Mouse (Mus musculus): ENCODE data around the gene Tlr4. TPM values are rescaled to one million over a fixed set of nuclear protein-coding genes. Genes with fewer than 3 reads are reported as not detected.

Gene Tlr4
- polyA plus RNA-seq, 1 experiment from 2014 or later: 0.47 TPM

GRCm38 (mm10) chr4:66881496-66881895, 54.1 kb downstream of the Tlr4 start:
- no peak overlapping the region for H3K4me3 ChIP-seq (ENCODE audit: low read depth, low read length)
- no peak for ATAC-seq (ENCODE audit: low read depth)

GRCm38 (mm10) chr4:66883264-66883663, 55.9 kb downstream of the Tlr4 start:
- Histone ChIP-seq H3K4me3 (ENCODE audit: low read depth, low read length) (no peak overlapping the region), H3K9ac (replicated peaks; ENCODE audit: low read depth, low read length) (no peak overlapping the region), H3K4me1 (ENCODE audit: control insufficient read depth, insufficient read depth, low read length) (no peaks in the 10 kb centered on the region), H3K27me3 (ENCODE audit: control insufficient read depth, insufficient read depth, low read length) (no peaks in the 10 kb centered on the region), H3K9me3 (ENCODE audit: control insufficient read depth, low read length) (no peaks in the 10 kb centered on the region), H3K36me3 (ENCODE audit: control insufficient read depth, insufficient read depth, low read length) (no peaks in the 10 kb centered on the region), H3K4me2 (ENCODE audit: low read depth, low read length) (no peak overlapping the region), H3K27ac (ENCODE audit: low read depth, low read length) (no peak overlapping the region)
- no peak for ATAC-seq (ENCODE audit: low read depth)
- WGBS: 91% methylated on average over 5 of the region's 5 CpGs

More at GRCm38 (mm10) chr4:66881496-66881895, 54.1 kb downstream of the Tlr4 start:
- WGBS: 93% methylated on average over 1 of the region's 1 CpGs
- Histone ChIP-seq H3K9me3 (ENCODE audit: control insufficient read depth, low read length) (no peaks in the 10 kb centered on the region), H3K36me3 (ENCODE audit: control insufficient read depth, insufficient read depth, low read length) (no peaks in the 10 kb centered on the region), H3K27me3 (ENCODE audit: control insufficient read depth, insufficient read depth, low read length) (no peaks in the 10 kb centered on the region), H3K9ac (replicated peaks; ENCODE audit: low read depth, low read length) (no peak overlapping the region), H3K4me2 (ENCODE audit: low read depth, low read length) (no peak overlapping the region), H3K4me1 (ENCODE audit: control insufficient read depth, insufficient read depth, low read length) (no peaks in the 10 kb centered on the region), H3K27ac (ENCODE audit: low read depth, low read length) (no peak overlapping the region)

- no peak for ATAC-seq (ENCODE audit: low read depth)
- Histone ChIP-seq H3K9ac (replicated peaks; ENCODE audit: low read depth, low read length) (no peak overlapping the region), H3K4me3 (ENCODE audit: low read depth, low read length) (no peak overlapping the region), H3K27me3 (ENCODE audit: control insufficient read depth, insufficient read depth, low read length) (no peaks in the 10 kb centered on the region), H3K4me1 (ENCODE audit: control insufficient read depth, insufficient read depth, low read length) (no peaks in the 10 kb centered on the region), H3K4me2 (ENCODE audit: low read depth, low read length) (no peak overlapping the region), H3K36me3 (ENCODE audit: control insufficient read depth, insufficient read depth, low read length) (no peaks in the 10 kb centered on the region), H3K27ac (ENCODE audit: low read depth, low read length) (no peak overlapping the region), H3K9me3 (ENCODE audit: control insufficient read depth, low read length) (no peaks in the 10 kb centered on the region)
- WGBS: 65% methylated on average over 2 of the region's 2 CpGs
These were observed 67.2 kb downstream of the Tlr4 start for GRCm38 (mm10) chr4:66894547-66894946.

GRCm38 (mm10) chr4:66894981-66895380, 67.6 kb downstream of the Tlr4 start:
- Histone ChIP-seq H3K4me3 (ENCODE audit: low read depth, low read length) (no peak overlapping the region), H3K9me3 (ENCODE audit: control insufficient read depth, low read length) (no peaks in the 10 kb centered on the region)
- no peak for ATAC-seq (ENCODE audit: low read depth)

GRCm38 (mm10) chr4:66900126-66900525, 72.7 kb downstream of the Tlr4 start:
- H3K9ac ChIP-seq (replicated peaks; ENCODE audit: low read depth, low read length): no peak overlapping the region
- no peaks in the 10 kb centered on the region for H3K27me3 ChIP-seq (ENCODE audit: control insufficient read depth, insufficient read depth, low read length)
- no peak overlapping the region for H3K27ac ChIP-seq (ENCODE audit: low read depth, low read length)
- H3K9me3 ChIP-seq (ENCODE audit: control insufficient read depth, low read length): no peaks in the 10 kb centered on the region
- no peaks in the 10 kb centered on the region for H3K4me1 ChIP-seq (ENCODE audit: control insufficient read depth, insufficient read depth, low read length)
- H3K4me3 ChIP-seq (ENCODE audit: low read depth, low read length): no peak overlapping the region
- H3K4me2 ChIP-seq (ENCODE audit: low read depth, low read length): no peak overlapping the region
- no peak for ATAC-seq (ENCODE audit: low read depth)
- no peaks in the 10 kb centered on the region for H3K36me3 ChIP-seq (ENCODE audit: control insufficient read depth, insufficient read depth, low read length)

More at GRCm38 (mm10) chr4:66894981-66895380, 67.6 kb downstream of the Tlr4 start:
- no peak overlapping the region for H3K4me2 ChIP-seq (ENCODE audit: low read depth, low read length)
- H3K4me1 ChIP-seq (ENCODE audit: control insufficient read depth, insufficient read depth, low read length): no peaks in the 10 kb centered on the region
- no peaks in the 10 kb centered on the region for H3K36me3 ChIP-seq (ENCODE audit: control insufficient read depth, insufficient read depth, low read length)
- H3K27me3 ChIP-seq (ENCODE audit: control insufficient read depth, insufficient read depth, low read length): no peaks in the 10 kb centered on the region
- 84% methylated on average over 7 of the region's 7 CpGs for WGBS
- no peak overlapping the region for H3K9ac ChIP-seq (replicated peaks; ENCODE audit: low read depth, low read length)
- H3K27ac ChIP-seq (ENCODE audit: low read depth, low read length): no peak overlapping the region

GRCm38 (mm10) chr4:66901498-66901897, 74.1 kb downstream of the Tlr4 start:
- H3K4me1 ChIP-seq (ENCODE audit: control insufficient read depth, insufficient read depth, low read length): no peaks in the 10 kb centered on the region
- no peak overlapping the region for H3K9ac ChIP-seq (replicated peaks; ENCODE audit: low read depth, low read length)
- H3K36me3 ChIP-seq (ENCODE audit: control insufficient read depth, insufficient read depth, low read length): no peaks in the 10 kb centered on the region
- no peak overlapping the region for H3K27ac ChIP-seq (ENCODE audit: low read depth, low read length)
- ATAC-seq (ENCODE audit: low read depth): no peak
- H3K27me3 ChIP-seq (ENCODE audit: control insufficient read depth, insufficient read depth, low read length): no peaks in the 10 kb centered on the region
- H3K9me3 ChIP-seq (ENCODE audit: control insufficient read depth, low read length): no peaks in the 10 kb centered on the region
- no peak overlapping the region for H3K4me2 ChIP-seq (ENCODE audit: low read depth, low read length)
- no peak overlapping the region for H3K4me3 ChIP-seq (ENCODE audit: low read depth, low read length)

- Histone ChIP-seq H3K9ac (replicated peaks; ENCODE audit: low read depth, low read length) (no peak overlapping the region), H3K4me1 (ENCODE audit: control insufficient read depth, insufficient read depth, low read length) (no peaks in the 10 kb centered on the region), H3K4me2 (ENCODE audit: low read depth, low read length) (no peak overlapping the region), H3K4me3 (ENCODE audit: low read depth, low read length) (no peak overlapping the region), H3K36me3 (ENCODE audit: control insufficient read depth, insufficient read depth, low read length) (no peaks in the 10 kb centered on the region), H3K27me3 (ENCODE audit: control insufficient read depth, insufficient read depth, low read length) (no peaks in the 10 kb centered on the region), H3K9me3 (ENCODE audit: control insufficient read depth, low read length) (no peaks in the 10 kb centered on the region; the same call in 1 of the 2 replicates), H3K27ac (ENCODE audit: low read depth, low read length) (no peak overlapping the region)
- no peak for ATAC-seq (ENCODE audit: low read depth)
These were observed 81.0 kb downstream of the Tlr4 start for GRCm38 (mm10) chr4:66908376-66908775.

- no peaks in the 10 kb centered on the region for H3K4me1 ChIP-seq (ENCODE audit: control insufficient read depth, insufficient read depth, low read length)
- WGBS: 75% methylated on average over 3 of the region's 3 CpGs
- H3K9ac ChIP-seq (replicated peaks; ENCODE audit: low read depth, low read length): no peak overlapping the region
- no peaks in the 10 kb centered on the region for H3K36me3 ChIP-seq (ENCODE audit: control insufficient read depth, insufficient read depth, low read length)
- H3K4me3 ChIP-seq (ENCODE audit: low read depth, low read length): no peak overlapping the region
- H3K9me3 ChIP-seq (ENCODE audit: control insufficient read depth, low read length): no peaks in the 10 kb centered on the region
- H3K27ac ChIP-seq (ENCODE audit: low read depth, low read length): no peak overlapping the region
- no peak overlapping the region for H3K4me2 ChIP-seq (ENCODE audit: low read depth, low read length)
- H3K27me3 ChIP-seq (ENCODE audit: control insufficient read depth, insufficient read depth, low read length): no peaks in the 10 kb centered on the region
- ATAC-seq (ENCODE audit: low read depth): no peak
These were observed 92.4 kb downstream of the Tlr4 start for GRCm38 (mm10) chr4:66919630-66920372.

GRCm38 (mm10) chr4:66923616-66924276, 96.4 kb downstream of the Tlr4 start:
- Histone ChIP-seq H3K27me3 (ENCODE audit: control insufficient read depth, insufficient read depth, low read length) (no peaks in the 10 kb centered on the region), H3K4me3 (ENCODE audit: low read depth, low read length) (no peak overlapping the region), H3K4me1 (ENCODE audit: control insufficient read depth, insufficient read depth, low read length) (no peaks in the 10 kb centered on the region), H3K4me2 (ENCODE audit: low read depth, low read length) (no peak overlapping the region), H3K36me3 (ENCODE audit: control insufficient read depth, insufficient read depth, low read length) (no peaks in the 10 kb centered on the region), H3K9me3 (ENCODE audit: control insufficient read depth, low read length) (no peaks in the 10 kb centered on the region), H3K27ac (ENCODE audit: low read depth, low read length) (no peak overlapping the region), H3K9ac (replicated peaks; ENCODE audit: low read depth, low read length) (no peak overlapping the region)
- peak; percentile 82 for ATAC-seq (ENCODE audit: low read depth)
- 59% methylated on average over 3 of the region's 3 CpGs for WGBS

Data from neural tube, embryonic 14.5 days (tissue).